Mouse (Mus musculus) ES-Bruce4 (cell line): ENCODE data around the gene Qrfp. TPM values are rescaled to one million over a fixed set of nuclear protein-coding genes. Genes with fewer than 3 reads are reported as not detected.
A peak's percentile ranks its signal among the peaks of the same experiment; 100 is the strongest.

Experiments
- H3K27ac ChIP-seq: 2 replicates; pipeline ENCODE4 v1.5.1; 2012; ENCODE audit warnings: low read length, inconsistent platforms; ENCODE audit not compliant: insufficient read depth
- H3K27me3 ChIP-seq: 2 replicates; pipeline ENCODE4 v1.6.1; 2012; ENCODE audit warnings: mild to moderate bottlenecking, low read length, inconsistent platforms; ENCODE audit not compliant: control insufficient read depth, poor library complexity, insufficient read depth, severe bottlenecking
- H3K36me3 ChIP-seq: 2 replicates; pipeline ENCODE4 v1.6.1; 2012; ENCODE audit warnings: inconsistent platforms, mild to moderate bottlenecking, low read length, moderate library complexity; ENCODE audit not compliant: control insufficient read depth, poor library complexity, insufficient read depth, severe bottlenecking
- H3K4me1 ChIP-seq: one replicate; pipeline ENCODE4 v1.8.1; 2011; ENCODE audit warnings: low read length; ENCODE audit not compliant: control insufficient read depth, insufficient read depth
- H3K4me3 ChIP-seq: 2 replicates; pipeline ENCODE4 v1.5.1; 2011; ENCODE audit warnings: low read depth, mild to moderate bottlenecking, low read length
- H3K9ac ChIP-seq: 2 replicates; pipeline ENCODE4 v1.6.1; 2012; ENCODE audit warnings: low read depth, mild to moderate bottlenecking, inconsistent platforms; ENCODE audit not compliant: poor library complexity, severe bottlenecking
- H3K9me3 ChIP-seq: replicated peaks from 2 replicates; pipeline ENCODE4 v1.6.1; 2012; ENCODE audit warnings: mild to moderate bottlenecking, low read length, inconsistent platforms; ENCODE audit not compliant: control insufficient read depth, poor library complexity, insufficient read depth, severe bottlenecking
- CTCF ChIP-seq: IDR thresholded peaks from one replicate; pipeline ENCODE4 v1.8.1; 2011; ENCODE audit warnings: low read depth, low read length
- EP300 ChIP-seq: IDR thresholded peaks from 2 replicates; pipeline ENCODE4 v1.6.1; 2011; ENCODE audit warnings: low read depth, low read length; ENCODE audit not compliant: insufficient read depth
- POLR2A ChIP-seq: IDR thresholded peaks from one replicate; pipeline ENCODE4 v1.8.1; 2011; ENCODE audit warnings: low read length; ENCODE audit not compliant: insufficient read depth
- polyA plus RNA-seq: library from polyadenylated mRNA; stranded (reverse); fragments of >200 nt; gene quantifications from 2 replicates; pipeline ENCODE4 v1.2.4, GENCODE M21; 2011; ENCODE audit warnings: low read depth; ENCODE audit not compliant: missing spikeins, insufficient read depth, insufficient read length

Gene Qrfp
- polyA plus RNA-seq, 1 experiment = not detected

GRCm38 (mm10) chr2:31788227-31788626 is 22.2 kb downstream of the Qrfp start:
- H3K27ac ChIP-seq = no peak overlapping the region
- no peaks in the 10 kb centered on the region for H3K27me3 ChIP-seq
- H3K4me3 ChIP-seq = no peak overlapping the region
- no peak overlapping the region for H3K9ac ChIP-seq
- H3K4me1 ChIP-seq = no peaks in the 10 kb centered on the region
- TF ChIP-seq CTCF = no peak
- peaks cover 4% of the 10 kb centered on the region; the same call in 1 of the 2 replicates for H3K36me3 ChIP-seq
- no peaks in the 10 kb centered on the region for H3K9me3 ChIP-seq

GRCm38 (mm10) chr2:31787029-31787428 is 23.4 kb downstream of the Qrfp start:
- Histone ChIP-seq H3K27me3 (no peaks in the 10 kb centered on the region), H3K9ac (no peak overlapping the region), H3K4me3 (no peak overlapping the region), H3K27ac (no peak overlapping the region), H3K4me1 (no peaks in the 10 kb centered on the region), H3K9me3 (no peaks in the 10 kb centered on the region), H3K36me3 (peaks cover 4% of the 10 kb centered on the region; the same call in 1 of the 2 replicates)
- TF ChIP-seq EP300 = no peak
- peak; percentile 96 for TF ChIP-seq CTCF

- no peaks in the 10 kb centered on the region for H3K4me1 ChIP-seq
- no peaks in the 10 kb centered on the region for H3K27me3 ChIP-seq
- H3K27ac ChIP-seq = no peak overlapping the region
- H3K36me3 ChIP-seq = peaks cover 4% of the 10 kb centered on the region; the same call in 1 of the 2 replicates
- no peak overlapping the region for H3K9ac ChIP-seq
- no peaks in the 10 kb centered on the region for H3K9me3 ChIP-seq
- no peak overlapping the region for H3K4me3 ChIP-seq
- TF ChIP-seq EP300 (no peak), CTCF (peak; percentile 62), POLR2A (no peak)
These were observed 25.3 kb downstream of the Qrfp start for GRCm38 (mm10) chr2:31785074-31785473.

- peaks cover 4% of the 10 kb centered on the region for H3K4me1 ChIP-seq
- no peaks in the 10 kb centered on the region for H3K9me3 ChIP-seq
- peaks cover 4% of the 10 kb centered on the region; the same call in 1 of the 2 replicates for H3K36me3 ChIP-seq
- H3K4me3 ChIP-seq = no peak overlapping the region
- TF ChIP-seq EP300 = no peak
- TF ChIP-seq POLR2A = no peak
- TF ChIP-seq CTCF = no peak
- H3K9ac ChIP-seq = no peak overlapping the region
- no peaks in the 10 kb centered on the region for H3K27me3 ChIP-seq
- no peak overlapping the region for H3K27ac ChIP-seq
These were observed 27.3 kb downstream of the Qrfp start for GRCm38 (mm10) chr2:31782958-31783602.

GRCm38 (mm10) chr2:31779258-31779657 is 31.1 kb downstream of the Qrfp start:
- Histone ChIP-seq H3K9me3 (no peaks in the 10 kb centered on the region), H3K27ac (no peak overlapping the region), H3K9ac (no peak overlapping the region), H3K4me3 (no peak overlapping the region), H3K27me3 (no peaks in the 10 kb centered on the region), H3K4me1 (peaks cover 4% of the 10 kb centered on the region), H3K36me3 (peaks cover 4% of the 10 kb centered on the region; the same call in 1 of the 2 replicates)
- TF ChIP-seq POLR2A (no peak), EP300 (no peak), CTCF (no peak)

- Histone ChIP-seq H3K36me3 (peaks cover 4% of the 10 kb centered on the region; the same call in 1 of the 2 replicates), H3K9ac (no peak overlapping the region), H3K4me3 (no peak overlapping the region), H3K4me1 (peaks cover 5% of the 10 kb centered on the region), H3K27ac (no peak overlapping the region), H3K9me3 (no peaks in the 10 kb centered on the region), H3K27me3 (no peaks in the 10 kb centered on the region)
- TF ChIP-seq CTCF (no peak), EP300 (no peak), POLR2A (no peak)
These were observed 33.9 kb downstream of the Qrfp start for GRCm38 (mm10) chr2:31776479-31776878.
